Mouse (Mus musculus) neural tube, embryonic 15.5 days (tissue): Measurements from ENCODE around the gene Sema6d. TPM values are rescaled to one million over a fixed set of nuclear protein-coding genes. Genes with fewer than 3 reads are reported as not detected.
A peak's percentile ranks its signal among the peaks of the same experiment; 100 is the strongest.

ENCODE experiments used
- ATAC-seq: fragments of 200-750 bp; cut with Nextera tagmentation; 2 replicates; pipeline ENCODE4 v1.8.0; 2017; ENCODE audit warnings: mild to moderate bottlenecking, moderate TSS enrichment, moderate library complexity; ENCODE audit not compliant: low FRiP score
- H3K27ac ChIP-seq: fragments of 300-500 bp; sonication (generic); replicated peaks from 2 replicates; pipeline ENCODE4 v1.5.1; 2015; ENCODE audit warnings: mild to moderate bottlenecking, inconsistent platforms
- H3K27me3 ChIP-seq: fragments of 300-500 bp; sonication (generic); replicated peaks from 2 replicates; pipeline ENCODE4 v1.6.1; 2015; ENCODE audit warnings: inconsistent platforms
- H3K36me3 ChIP-seq: fragments of 300-500 bp; sonication (generic); 2 replicates; pipeline ENCODE4 v1.6.1; 2015; ENCODE audit warnings: inconsistent platforms
- H3K4me1 ChIP-seq: fragments of 300-500 bp; sonication (generic); 2 replicates; pipeline ENCODE4 v1.6.1; 2015; ENCODE audit warnings: inconsistent platforms
- H3K4me2 ChIP-seq: fragments of 300-500 bp; sonication (generic); 2 replicates; pipeline ENCODE4 v1.6.1; 2015; ENCODE audit warnings: inconsistent platforms, mild to moderate bottlenecking, moderate library complexity
- H3K4me3 ChIP-seq: fragments of 300-500 bp; sonication (generic); replicated peaks from 2 replicates; pipeline ENCODE4 v1.5.1; 2015; ENCODE audit warnings: mild to moderate bottlenecking, inconsistent platforms
- H3K9ac ChIP-seq: fragments of 300-500 bp; sonication (generic); replicated peaks from 2 replicates; pipeline ENCODE4 v1.6.1; 2015; ENCODE audit warnings: mild to moderate bottlenecking, inconsistent platforms
- H3K9me3 ChIP-seq: fragments of 300-500 bp; sonication (generic); replicated peaks from 2 replicates; pipeline ENCODE4 v1.6.1; 2016; ENCODE audit warnings: inconsistent platforms
- WGBS: fragments of 180-500 bp; shearing (Covaris S2); methylation state at CpG from one replicate; pipeline ENCODE4 v1.1.7; 2015; ENCODE audit warnings: mixed read lengths; 5-methylcytosine and 5-hydroxymethylcytosine counted together
- polyA plus RNA-seq: library from polyadenylated mRNA; unstranded; fragments of >200 nt; fragmentation: Nextera tagmentation; extraction: Ambion mirVana; gene quantifications from 2 replicates; pipeline ENCODE4 v1.2.1, GENCODE M21; 2015

Gene Sema6d
- polyA plus RNA-seq, 1 experiment from 2014 or later = 50.4 TPM

GRCm38 (mm10) chr2:124176265-124176664 is 86.5 kb downstream of the Sema6d start:
- no peak overlapping the region for H3K9ac ChIP-seq

GRCm38 (mm10) chr2:124176711-124177169 is 87.0 kb downstream of the Sema6d start:
- ATAC-seq = peak; percentile 53; the same call in 1 of the 2 replicates
- Histone ChIP-seq H3K27ac (peak overlapping the region; percentile 67), H3K4me3 (no peak overlapping the region), H3K9ac (no peak overlapping the region; the same call in 1 of the 2 replicates), H3K4me2 (no peak overlapping the region), H3K4me1 (peaks cover 22% of the 10 kb centered on the region), H3K36me3 (no peaks in the 10 kb centered on the region), H3K9me3 (no peaks in the 10 kb centered on the region), H3K27me3 (no peaks in the 10 kb centered on the region)
- WGBS = 38% methylated on average over 4 of the region's 4 CpGs

More at GRCm38 (mm10) chr2:124176265-124176664, 86.5 kb downstream of the Sema6d start:
- no peak overlapping the region for H3K4me3 ChIP-seq
- no peaks in the 10 kb centered on the region for H3K9me3 ChIP-seq
- no peaks in the 10 kb centered on the region for H3K36me3 ChIP-seq
- ATAC-seq = no peak
- peaks cover 20% of the 10 kb centered on the region for H3K4me1 ChIP-seq
- peak overlapping the region; percentile 67 for H3K27ac ChIP-seq
- H3K27me3 ChIP-seq = no peaks in the 10 kb centered on the region
- 33% methylated on average over 1 of the region's 1 CpGs for WGBS
- no peak overlapping the region for H3K4me2 ChIP-seq

GRCm38 (mm10) chr2:124189271-124189670 is 99.5 kb downstream of the Sema6d start:
- Histone ChIP-seq H3K4me2 (no peak overlapping the region), H3K27ac (no peak overlapping the region), H3K27me3 (no peaks in the 10 kb centered on the region), H3K9ac (no peak overlapping the region), H3K4me3 (no peak overlapping the region), H3K9me3 (no peaks in the 10 kb centered on the region), H3K4me1 (0 out of 2 replicates have a peak, but pooled peaks cover under 1% of the 10 kb centered on the region), H3K36me3 (no peaks in the 10 kb centered on the region)
- ATAC-seq = no peak
- 87% methylated on average over 2 of the region's 2 CpGs for WGBS

- WGBS = 73% methylated on average over 5 of the region's 5 CpGs
- H3K4me2 ChIP-seq = no peak overlapping the region
Measured at GRCm38 (mm10) chr2:124194041-124194440, 104.3 kb downstream of the Sema6d start.

GRCm38 (mm10) chr2:124201493-124201892 is 111.7 kb downstream of the Sema6d start:
- Histone ChIP-seq H3K9me3 (no peaks in the 10 kb centered on the region), H3K9ac (no peak overlapping the region), H3K36me3 (no peaks in the 10 kb centered on the region), H3K4me2 (no peak overlapping the region), H3K27ac (no peak overlapping the region), H3K4me3 (no peak overlapping the region), H3K27me3 (no peaks in the 10 kb centered on the region), H3K4me1 (peaks cover 3% of the 10 kb centered on the region; the same call in 1 of the 2 replicates)
- WGBS = 83% methylated on average over 5 of the region's 5 CpGs
- ATAC-seq = no peak

More at GRCm38 (mm10) chr2:124194041-124194440, 104.3 kb downstream of the Sema6d start:
- H3K9ac ChIP-seq = no peak overlapping the region
- H3K27ac ChIP-seq = 0 out of 2 replicates have a peak overlapping the region, but pooled peaks have one; percentile 33
- no peaks in the 10 kb centered on the region for H3K36me3 ChIP-seq
- no peaks in the 10 kb centered on the region for H3K4me1 ChIP-seq
- ATAC-seq = no peak
- no peaks in the 10 kb centered on the region for H3K27me3 ChIP-seq
- H3K9me3 ChIP-seq = no peaks in the 10 kb centered on the region
- H3K4me3 ChIP-seq = no peak overlapping the region

GRCm38 (mm10) chr2:124202475-124202990 is 112.8 kb downstream of the Sema6d start:
- no peak overlapping the region for H3K4me3 ChIP-seq
- ATAC-seq = no peak
- H3K9ac ChIP-seq = no peak overlapping the region
- no peak overlapping the region for H3K27ac ChIP-seq
- H3K4me1 ChIP-seq = peaks cover 3% of the 10 kb centered on the region; the same call in 1 of the 2 replicates
- H3K4me2 ChIP-seq = no peak overlapping the region
- H3K27me3 ChIP-seq = no peaks in the 10 kb centered on the region
- 45% methylated on average over 4 of the region's 4 CpGs for WGBS
- H3K36me3 ChIP-seq = no peaks in the 10 kb centered on the region
- H3K9me3 ChIP-seq = no peaks in the 10 kb centered on the region

GRCm38 (mm10) chr2:124205811-124206210 is 116.0 kb downstream of the Sema6d start:
- ATAC-seq = no peak
- Histone ChIP-seq H3K9me3 (no peaks in the 10 kb centered on the region), H3K27ac (no peak overlapping the region), H3K4me3 (no peak overlapping the region), H3K36me3 (no peaks in the 10 kb centered on the region), H3K9ac (no peak overlapping the region), H3K27me3 (no peaks in the 10 kb centered on the region), H3K4me2 (no peak overlapping the region), H3K4me1 (peaks cover 4% of the 10 kb centered on the region; the same call in 1 of the 2 replicates)
- 86% methylated on average over 5 of the region's 5 CpGs for WGBS

- H3K36me3 ChIP-seq = no peaks in the 10 kb centered on the region
- 65% methylated on average over 2 of the region's 2 CpGs for WGBS
- 0 out of 2 replicates have a peak, but pooled peaks cover 2% of the 10 kb centered on the region for H3K4me1 ChIP-seq
- H3K9ac ChIP-seq = no peak overlapping the region
- H3K27ac ChIP-seq = no peak overlapping the region
- ATAC-seq = no peak
- H3K4me2 ChIP-seq = no peak overlapping the region
- no peaks in the 10 kb centered on the region for H3K27me3 ChIP-seq
- no peaks in the 10 kb centered on the region for H3K9me3 ChIP-seq
- no peak overlapping the region for H3K4me3 ChIP-seq
Measured at GRCm38 (mm10) chr2:124208251-124208650, 118.5 kb downstream of the Sema6d start.

GRCm38 (mm10) chr2:124223559-124223958 is 133.8 kb downstream of the Sema6d start:
- Histone ChIP-seq H3K4me2 (no peak overlapping the region), H3K36me3 (no peaks in the 10 kb centered on the region), H3K4me3 (no peak overlapping the region), H3K27ac (no peak overlapping the region), H3K9ac (no peak overlapping the region), H3K9me3 (no peaks in the 10 kb centered on the region), H3K27me3 (no peaks in the 10 kb centered on the region), H3K4me1 (no peaks in the 10 kb centered on the region)
- WGBS = 71% methylated on average over 7 of the region's 7 CpGs
- no peak for ATAC-seq

- WGBS = 80% methylated on average over 2 of the region's 2 CpGs
- ATAC-seq = no peak
- H3K27me3 ChIP-seq = no peaks in the 10 kb centered on the region
- no peaks in the 10 kb centered on the region for H3K4me1 ChIP-seq
- no peaks in the 10 kb centered on the region for H3K9me3 ChIP-seq
- no peak overlapping the region for H3K4me3 ChIP-seq
- H3K9ac ChIP-seq = no peak overlapping the region
- H3K36me3 ChIP-seq = no peaks in the 10 kb centered on the region
- no peak overlapping the region for H3K4me2 ChIP-seq
- no peak overlapping the region for H3K27ac ChIP-seq
Measured at GRCm38 (mm10) chr2:124224328-124224727, 134.6 kb downstream of the Sema6d start.

- no peaks in the 10 kb centered on the region for H3K9me3 ChIP-seq
- no peaks in the 10 kb centered on the region for H3K27me3 ChIP-seq
- peak overlapping the region; percentile 56; the same call in 1 of the 2 replicates for H3K27ac ChIP-seq
- no peaks in the 10 kb centered on the region for H3K36me3 ChIP-seq
- ATAC-seq = peak; percentile 41; the same call in 1 of the 2 replicates
- WGBS = 68% methylated on average over 9 of the region's 9 CpGs
- H3K4me3 ChIP-seq = no peak overlapping the region
- 0 out of 2 replicates have a peak overlapping the region, but pooled peaks have one; percentile 23 for H3K9ac ChIP-seq
- H3K4me1 ChIP-seq = peaks cover 13% of the 10 kb centered on the region
- no peak overlapping the region for H3K4me2 ChIP-seq
Measured at GRCm38 (mm10) chr2:124234636-124235221, 145.0 kb downstream of the Sema6d start.
